Mouse (Mus musculus) lung, embryonic 16.5 days (tissue): ENCODE data around the gene Syngr2. TPM values are rescaled to one million over a fixed set of nuclear protein-coding genes. Genes with fewer than 3 reads are reported as not detected.

Experiments
- ATAC-seq: fragments of 200-750 bp; cut with Nextera tagmentation; 2 replicates; pipeline ENCODE4 v1.8.0; 2017; ENCODE audit warnings: low read depth, mild to moderate bottlenecking, moderate library complexity
- H3K27ac ChIP-seq: fragments of 300-500 bp; sonication (generic); 2 replicates; pipeline ENCODE4 v1.5.1; 2014; ENCODE audit warnings: mild to moderate bottlenecking, control low read depth, low read length
- H3K27me3 ChIP-seq: fragments of 300-500 bp; sonication (generic); 2 replicates; pipeline ENCODE4 v1.6.1; 2014; ENCODE audit warnings: low read depth, low read length, mixed read lengths; ENCODE audit not compliant: control insufficient read depth, insufficient read depth
- H3K36me3 ChIP-seq: fragments of 300-500 bp; sonication (generic); 2 replicates; pipeline ENCODE4 v1.6.1; 2014; ENCODE audit warnings: low read length; ENCODE audit not compliant: control insufficient read depth, insufficient read depth
- H3K4me1 ChIP-seq: fragments of 300-500 bp; sonication (generic); replicated peaks from 2 replicates; pipeline ENCODE4 v1.6.1; 2014; ENCODE audit warnings: low read length, mixed read lengths; ENCODE audit not compliant: control insufficient read depth, insufficient read depth
- H3K4me2 ChIP-seq: fragments of 300-500 bp; sonication (generic); 2 replicates; pipeline ENCODE4 v1.6.1; 2014; ENCODE audit warnings: low read depth, low read length, control low read depth
- H3K4me3 ChIP-seq: fragments of 300-500 bp; sonication (generic); 2 replicates; pipeline ENCODE4 v1.5.1; 2014; ENCODE audit warnings: mild to moderate bottlenecking, low read length, control low read depth
- H3K9ac ChIP-seq: fragments of 300-500 bp; sonication (generic); 2 replicates; pipeline ENCODE4 v1.6.1; 2014; ENCODE audit warnings: low read length, control low read depth
- H3K9me3 ChIP-seq: fragments of 300-500 bp; sonication (generic); 2 replicates; pipeline ENCODE4 v1.6.1; 2016; ENCODE audit warnings: low read length; ENCODE audit not compliant: control insufficient read depth
- WGBS: fragments of 180-500 bp; shearing (Covaris S2); extraction: QIAGEN DNeasy Blood & Tissue Kit; methylation state at CpG from one replicate; pipeline ENCODE4 v1.1.7; 2014; 5-methylcytosine and 5-hydroxymethylcytosine counted together
- polyA plus RNA-seq: library from polyadenylated mRNA; unstranded; fragments of >200 nt; fragmentation: Nextera tagmentation; extraction: Ambion mirVana; gene quantifications from 2 replicates; pipeline ENCODE4 v1.2.1, GENCODE M21; 2015

Syngr2 gene
- polyA plus RNA-seq, 1 experiment from 2014 or later, result 79.5 TPM

- no peak overlapping the region for H3K4me2 ChIP-seq
- no peak overlapping the region for H3K27ac ChIP-seq
- ATAC-seq, result no peak
- no peak overlapping the region for H3K4me3 ChIP-seq
- no peaks in the 10 kb centered on the region for H3K9me3 ChIP-seq
- peaks cover 27% of the 10 kb centered on the region for H3K27me3 ChIP-seq
- 92% methylated on average over 10 of the region's 10 CpGs for WGBS
- H3K4me1 ChIP-seq, result no peaks in the 10 kb centered on the region
- H3K9ac ChIP-seq, result no peak overlapping the region
- H3K36me3 ChIP-seq, result peaks cover 36% of the 10 kb centered on the region
Measured at GRCm38 (mm10) chr11:117857462-117857861, 48.0 kb downstream of the Syngr2 start.

- Histone ChIP-seq H3K9me3 (no peaks in the 10 kb centered on the region), H3K36me3 (peaks cover 29% of the 10 kb centered on the region), H3K4me3 (no peak overlapping the region), H3K4me2 (no peak overlapping the region), H3K27me3 (peaks cover 27% of the 10 kb centered on the region), H3K4me1 (no peaks in the 10 kb centered on the region), H3K9ac (no peak overlapping the region), H3K27ac (no peak overlapping the region)
- WGBS, result 57% methylated on average over 3 of the region's 3 CpGs
- ATAC-seq, result no peak
Measured at GRCm38 (mm10) chr11:117858392-117858791, 48.9 kb downstream of the Syngr2 start.

- Histone ChIP-seq H3K4me3 (no peak within 1 kb of the TSS), H3K4me2 (no peak within 1 kb of the TSS), H3K9ac (no peak within 1 kb of the TSS), H3K27me3 (peaks cover 27% of the 10 kb centered on the region), H3K27ac (no peak within 1 kb of the TSS), H3K36me3 (peaks cover 20% of the 10 kb centered on the region), H3K4me1 (no peaks in the 10 kb centered on the region), H3K9me3 (no peaks in the 10 kb centered on the region)
- no peak for ATAC-seq
- WGBS, result 6% methylated on average over 23 of the region's 23 CpGs
Measured at GRCm38 (mm10) chr11:117860601-117861000, 51.1 kb downstream of the Syngr2 start, which contains the start of gene Tmem235. TSS of gene Tmem235 (plus strand) at chr11:117860752.

- Histone ChIP-seq H3K4me1 (no peaks in the 10 kb centered on the region), H3K4me3 (no peak overlapping the region), H3K27ac (no peak overlapping the region), H3K27me3 (peaks cover 27% of the 10 kb centered on the region), H3K9ac (no peak overlapping the region), H3K9me3 (no peaks in the 10 kb centered on the region), H3K4me2 (no peak overlapping the region), H3K36me3 (no peaks in the 10 kb centered on the region)
- 40% methylated on average over 11 of the region's 11 CpGs for WGBS
- ATAC-seq, result no peak
Measured at GRCm38 (mm10) chr11:117863174-117863856, 53.8 kb downstream of the Syngr2 start.

Other genes starting within 250 kb of the Syngr2 start
- gene Tnrc6c, start 155.4 kb upstream of the Syngr2 start, polyA plus RNA-seq, result 8.6 and 9.3 TPM in 2 replicates
- gene Tmc8, start 27.6 kb upstream of the Syngr2 start, polyA plus RNA-seq, result 3.0 and 4.0 TPM in 2 replicates
- 23.6 and 26.0 TPM in 2 replicates for gene Tmc6, start 27.5 kb upstream of the Syngr2 start, polyA plus RNA-seq
- 0.14 and 1.4 TPM in 2 replicates for gene 6030468B19Rik, start 12.0 kb upstream of the Syngr2 start, polyA plus RNA-seq
- gene Gm20708, start within 50 bp of the Syngr2 start, polyA plus RNA-seq, result 0.13 and 0.14 TPM in 2 replicates
- gene Afmid, start 16.3 kb downstream of the Syngr2 start, polyA plus RNA-seq, result 4.9 and 5.4 TPM in 2 replicates
- gene Tk1, start 16.4 kb downstream of the Syngr2 start, polyA plus RNA-seq, result 130 and 131 TPM in 2 replicates
- 312 and 336 TPM in 2 replicates for gene Birc5, start 39.6 kb downstream of the Syngr2 start, polyA plus RNA-seq
- not detected in 2 replicates for gene Tmem235, start 51.1 kb downstream of the Syngr2 start, polyA plus RNA-seq
- gene Tha1, start 63.8 kb downstream of the Syngr2 start, polyA plus RNA-seq, result 4.6 and 5.0 TPM in 2 replicates
- 12.5 and 13.2 TPM in 2 replicates for gene Socs3, start 160.4 kb downstream of the Syngr2 start, polyA plus RNA-seq
- gene Pgs1, start 176.6 kb downstream of the Syngr2 start, polyA plus RNA-seq, result 41.8 and 44.8 TPM in 2 replicates